Mouse (Mus musculus): ENCODE data around the gene Pomp. TPM values are rescaled to one million over a fixed set of nuclear protein-coding genes. Genes with fewer than 3 reads are reported as not detected.

Pomp gene
- total RNA-seq (2021): 100 to 1,000 TPM; 141 to 146 TPM
- long read RNA-seq, experiment 1, transcript Pomp-201 (6 exons, 1,579 nt): major isoform, 154 of 173 reads
- long read RNA-seq, experiment 1, partial matches to known transcripts: 13 of 173 reads
- long read RNA-seq, experiment 1, other reads (novel, unspliced or antisense): 5 of 173 reads
- long read RNA-seq, experiment 2, transcript Pomp-201 (6 exons, 1,579 nt): major isoform, 205 of 236 reads
- long read RNA-seq, experiment 2, partial matches to known transcripts: 25 of 236 reads
- long read RNA-seq, experiment 2, other reads (novel, unspliced or antisense): 5 of 236 reads

DNA sequence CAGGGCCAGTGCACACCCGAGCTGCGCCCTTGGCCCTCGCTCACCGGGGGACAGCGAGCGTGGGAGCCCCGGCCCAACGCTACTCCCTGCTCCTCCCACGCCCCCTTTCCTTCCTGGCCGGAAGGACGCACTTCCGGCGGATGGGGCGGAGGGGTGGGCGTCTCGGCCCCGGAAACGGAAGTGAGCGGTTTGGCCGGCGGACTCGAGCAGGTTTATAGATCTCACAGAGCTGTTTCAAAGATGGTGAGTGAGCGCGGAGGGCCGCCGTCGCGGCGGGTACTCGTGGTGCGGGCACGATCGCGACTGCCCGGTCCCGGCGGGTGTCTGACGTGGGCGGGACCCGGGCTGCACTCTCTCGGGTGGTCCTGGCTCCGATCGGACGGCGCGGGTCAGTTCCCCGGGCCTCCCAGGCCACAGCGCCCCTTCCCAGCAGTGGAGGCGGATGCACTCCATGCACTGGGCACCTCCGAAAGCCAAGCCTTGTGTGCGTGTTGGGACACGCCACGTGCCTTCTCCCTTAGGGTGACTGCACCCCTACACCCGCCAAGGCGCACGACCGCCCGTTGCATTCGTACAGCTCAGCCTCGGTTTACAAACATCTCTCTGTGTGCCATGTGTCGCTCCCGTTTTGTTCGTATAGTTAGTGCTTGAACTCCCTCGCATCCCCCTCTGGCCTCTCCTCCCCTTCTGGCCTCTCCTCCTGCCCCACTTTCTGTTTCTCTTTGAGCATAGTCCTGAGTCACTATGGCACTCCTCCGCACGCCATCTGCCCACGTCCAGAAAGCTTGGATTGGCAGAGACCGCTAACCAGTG is at the start of gene Pomp:
Gene Pomp (plus strand): TSS at position 13 of the 813 bp plus-strand sequence.
- TF ChIP-seq CTCF (IDR thresholded peaks at IDR 0.05): peak; percentile 7; the same call in 1 of the 2 replicates
- Histone ChIP-seq H3K27ac (peak within 1 kb of the TSS; percentile 96), H3K4me3 (peak within 1 kb of the TSS; percentile 86)
- peak; percentile 94 for DNase-seq
- intact Hi-C loops (cut with DNase I): loop anchor here (2.0 kb wide), 1 partner anchor 34 kb away; the partner anchor contains the start of gene Slc46a3

DNA sequence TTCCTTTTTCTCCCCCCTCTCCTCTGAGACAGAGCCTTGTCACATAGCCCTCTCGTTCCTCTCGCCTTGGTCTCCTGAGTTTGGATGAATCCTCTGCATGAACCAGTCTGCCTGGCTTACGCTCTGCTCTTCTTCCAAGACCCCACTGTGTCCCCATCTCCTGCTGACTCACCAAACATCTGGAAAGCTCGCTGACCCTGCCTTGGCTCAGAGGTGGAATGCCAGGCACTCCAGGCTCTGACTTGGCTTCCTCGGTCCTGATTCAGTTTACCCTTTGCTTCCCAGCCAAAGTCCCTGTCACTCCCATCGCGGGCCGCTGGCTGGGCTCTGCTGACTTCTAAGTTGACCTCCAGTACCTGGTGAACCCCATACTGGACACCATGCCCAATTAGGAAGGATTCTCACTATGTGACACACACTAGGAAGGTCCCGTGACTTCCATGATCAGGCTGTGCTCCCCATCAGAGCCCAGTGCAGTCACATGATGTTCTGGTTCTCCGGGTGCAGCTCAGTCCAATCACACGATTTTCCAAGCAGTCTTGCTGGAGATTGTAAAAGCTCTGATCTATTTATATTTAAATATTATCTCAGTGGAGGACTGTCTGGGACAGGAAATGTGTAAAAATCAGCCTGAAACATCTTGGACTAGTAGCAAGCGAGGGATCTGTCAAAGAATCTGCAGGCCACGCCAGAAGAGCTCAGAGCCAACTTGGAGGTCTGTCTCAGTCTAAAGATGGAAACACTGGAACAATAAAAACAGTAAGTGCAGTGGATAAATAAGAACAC is 47.8 kb upstream of the Pomp start:
- Histone ChIP-seq H3K4me3 (peak overlapping the region; percentile 40), H3K27ac (peak overlapping the region; percentile 62)
- no peak for TF ChIP-seq CTCF (IDR thresholded peaks at IDR 0.05)
- intact Hi-C loops (cut with DNase I): no loop called here
- DNase-seq: peak; percentile 66

GRCm38 (mm10) chr5:147814971-147815370 is 45.3 kb upstream of the Pomp start:
- no peak overlapping the region for H3K27ac ChIP-seq
- H3K4me3 ChIP-seq: no peak overlapping the region
- intact Hi-C loops (cut with DNase I): no loop called here
- no peak for TF ChIP-seq CTCF (IDR thresholded peaks at IDR 0.05)
- DNase-seq: no peak

DNA sequence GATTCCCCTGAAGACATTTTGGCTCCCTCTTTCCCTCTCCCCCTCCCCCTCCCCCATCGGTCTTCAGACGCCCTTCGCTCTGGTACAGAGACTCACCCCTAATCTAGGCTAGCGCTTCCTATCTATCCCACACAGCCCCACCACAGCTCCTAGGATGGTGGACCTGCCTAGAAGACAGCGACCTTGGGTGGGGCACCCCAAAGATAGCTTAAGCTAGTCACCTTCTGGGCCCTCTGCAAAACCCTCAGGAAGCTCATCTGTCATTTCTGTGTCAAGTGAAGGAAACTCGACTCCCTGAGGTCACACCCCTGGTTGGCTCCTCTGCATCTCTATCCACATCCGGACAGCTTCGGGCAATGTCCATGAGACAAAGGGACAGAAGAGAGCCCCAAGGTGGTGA is 44.7 kb upstream of the Pomp start:
- DNase-seq: no peak
- TF ChIP-seq CTCF (IDR thresholded peaks at IDR 0.05): no peak
- H3K4me3 ChIP-seq: no peak overlapping the region
- intact Hi-C loops (cut with DNase I): no loop called here
- no peak overlapping the region for H3K27ac ChIP-seq

GRCm38 (mm10) chr5:147816465-147816864 is 43.8 kb upstream of the Pomp start:
- no peak overlapping the region for H3K4me3 ChIP-seq
- intact Hi-C loops (cut with DNase I): no loop called here
- peak; percentile 32; the same call in 1 of the 2 replicates for TF ChIP-seq CTCF (IDR thresholded peaks at IDR 0.05)
- DNase-seq: no peak
- no peak overlapping the region for H3K27ac ChIP-seq

- TF ChIP-seq CTCF (IDR thresholded peaks at IDR 0.05): no peak
- Histone ChIP-seq H3K27ac (no peak overlapping the region), H3K4me3 (no peak overlapping the region)
- intact Hi-C loops (cut with DNase I): no loop called here
- DNase-seq: no peak
These were observed 42.3 kb upstream of the Pomp start for GRCm38 (mm10) chr5:147817747-147818496.

GRCm38 (mm10) chr5:147818866-147819265 is 41.4 kb upstream of the Pomp start:
- H3K27ac ChIP-seq: no peak overlapping the region
- no peak for TF ChIP-seq CTCF (IDR thresholded peaks at IDR 0.05)
- intact Hi-C loops (cut with DNase I): no loop called here
- DNase-seq: no peak
- H3K4me3 ChIP-seq: no peak overlapping the region

GRCm38 (mm10) chr5:147819895-147820294 is 40.4 kb upstream of the Pomp start:
- intact Hi-C loops (cut with DNase I): no loop called here
- TF ChIP-seq CTCF (IDR thresholded peaks at IDR 0.05): no peak
- no peak overlapping the region for H3K4me3 ChIP-seq

DNA sequence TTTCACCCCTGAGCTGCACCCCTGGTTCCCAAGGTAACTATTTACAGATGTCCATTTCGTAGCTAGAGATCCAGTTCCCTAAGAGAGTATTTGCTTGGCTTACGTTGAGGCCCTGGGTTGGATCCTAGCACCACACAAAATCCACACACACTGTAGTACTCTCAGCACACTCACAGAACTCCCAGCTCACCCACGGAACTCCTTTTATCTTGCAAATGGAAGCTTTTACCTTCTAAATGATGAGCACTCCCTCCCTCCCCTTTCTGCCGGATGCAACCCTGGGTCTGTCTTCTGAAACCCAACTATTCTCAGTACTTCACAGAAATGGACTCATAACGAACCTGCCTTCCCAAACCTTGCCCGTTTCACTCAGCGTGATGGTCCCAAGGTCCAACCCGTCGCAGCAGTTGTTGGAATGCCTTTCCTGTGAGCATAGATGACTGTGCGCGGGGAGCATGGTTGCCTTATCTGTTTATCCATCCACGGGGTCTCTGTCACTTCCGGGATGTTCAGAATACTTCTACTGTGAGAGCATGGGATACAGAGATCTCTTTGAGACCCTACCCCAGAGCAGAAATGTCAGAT is 36.1 kb upstream of the Pomp start:
- TF ChIP-seq CTCF (IDR thresholded peaks at IDR 0.05): no peak
- Histone ChIP-seq H3K27ac (no peak overlapping the region), H3K4me3 (no peak overlapping the region)
- intact Hi-C loops (cut with DNase I): no loop called here
- no peak for DNase-seq

More at GRCm38 (mm10) chr5:147819895-147820294, 40.4 kb upstream of the Pomp start:
- no peak for DNase-seq
- H3K27ac ChIP-seq: no peak overlapping the region

GRCm38 (mm10) chr5:147825375-147825969 is 34.8 kb upstream of the Pomp start:
- Histone ChIP-seq H3K4me3 (peak overlapping the region; percentile 45), H3K27ac (no peak overlapping the region)
- TF ChIP-seq CTCF (IDR thresholded peaks at IDR 0.05): no peak
- intact Hi-C loops (cut with DNase I): no loop called here
- DNase-seq: no peak

DNA sequence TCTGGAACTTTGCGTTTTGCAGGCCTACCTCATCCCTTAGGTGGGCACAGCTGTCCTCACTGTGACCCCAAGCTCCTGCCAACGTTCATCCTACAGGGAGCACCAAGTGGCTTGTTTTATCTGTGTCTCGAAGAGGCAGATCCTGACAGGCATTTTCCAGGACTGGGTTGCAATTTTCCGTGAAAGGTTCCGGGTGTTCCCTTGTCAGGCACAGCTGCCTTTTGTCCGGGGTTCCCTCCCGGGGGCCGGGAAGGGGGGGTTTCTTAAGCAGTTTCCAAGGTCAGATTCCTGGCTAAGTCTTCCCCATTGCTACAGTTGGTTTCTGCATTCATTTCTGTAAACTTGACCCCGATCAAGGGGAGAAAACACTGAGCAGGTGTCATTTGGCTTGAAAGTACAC is 34.2 kb upstream of the Pomp start:
- Histone ChIP-seq H3K27ac (no peak overlapping the region), H3K4me3 (peak overlapping the region; percentile 45)
- DNase-seq: no peak
- intact Hi-C loops (cut with DNase I): no loop called here
- no peak for TF ChIP-seq CTCF (IDR thresholded peaks at IDR 0.05)

Data from gastrocnemius, adult 2 months (tissue).